Mouse (Mus musculus): ENCODE data around the gene Rnf227. TPM values are rescaled to one million over a fixed set of nuclear protein-coding genes. Genes with fewer than 3 reads are reported as not detected.

Gene Rnf227
- total and polyA plus RNA-seq, 3 experiments, result 0.21 to 0.30 TPM; not detected in 1

- DNase-seq (ENCODE audit: extremely low read depth), result no peak
- peaks cover 2 to 12% of the 10 kb centered on the region in 2 experiments; a peak in 3 of 4 replicates for H3K4me1 ChIP-seq (ENCODE audit: control insufficient read depth in 1 of 2, insufficient read depth in 2 of 2)
- no peak for TF ChIP-seq NRF1 (IDR thresholded peaks at IDR 0.05; ENCODE audit: low read depth, low read length)
- TF ChIP-seq CTCF (conservative IDR thresholded peaks at IDR 0.05 in 1 of 2, IDR thresholded peaks at IDR 0.05 in 1 of 2; ENCODE audit: low read depth in 2 of 2, low read length in 2 of 2), result no peak
- no peak for TF ChIP-seq JUN (IDR thresholded peaks at IDR 0.05; ENCODE audit: insufficient read depth, low read depth, low read length)
- no peak for TF ChIP-seq KAT2A (IDR thresholded peaks at IDR 0.05; ENCODE audit: insufficient replicate concordance, low read length)
- TF ChIP-seq POLR2A (IDR thresholded peaks at IDR 0.05; ENCODE audit: low read depth, low read length), result no peak
- TF ChIP-seq UBTF (IDR thresholded peaks at IDR 0.05; ENCODE audit: low read depth, low read length), result no peak
- TF ChIP-seq NELFE (IDR thresholded peaks at IDR 0.05; ENCODE audit: low read depth, low read length), result no peak
- TF ChIP-seq MEF2A (IDR thresholded peaks at IDR 0.05; ENCODE audit: borderline replicate concordance, low read depth, low read length), result no peak
- TF ChIP-seq USF2 (conservative IDR thresholded peaks at IDR 0.05; ENCODE audit: low read depth, low read length), result no peak
- no peak for TF ChIP-seq CHD1 (IDR thresholded peaks at IDR 0.05; ENCODE audit: low read depth, low read length)
- H3K27me3 ChIP-seq (replicated peaks), result no peaks in the 10 kb centered on the region
- no peak overlapping the region for H3K27ac ChIP-seq (ENCODE audit: insufficient read depth, low read depth)
- in situ Hi-C loops (cut with MboI; ENCODE audit: low pct_ligation_motif_present, low pct_unique_long_range_greater_than_20kb, low sequenced_read_pairs) (no loop called here), dilution Hi-C loops (cut with MboI; ENCODE audit: extremely low pct_ligation_motif_present, extremely low pct_unique_long_range_greater_than_20kb, low sequenced_read_pairs) (no loop called here)
- H3K4me2 ChIP-seq (ENCODE audit: insufficient read depth, low read depth, poor library complexity, severe bottlenecking), result no peak overlapping the region
- H3K4me3 ChIP-seq (replicated peaks in 1 of 3; ENCODE audit: low read depth in 2 of 3, low read length in 2 of 3, poor library complexity in 1 of 3), result no peak overlapping the region
- H3K9ac ChIP-seq (ENCODE audit: insufficient read depth, low read depth), result no peak overlapping the region
- peaks cover 63 to 91% of the 10 kb centered on the region in 2 experiments for H3K36me3 ChIP-seq (replicated peaks in 1 of 2; ENCODE audit: control insufficient read depth in 1 of 2, insufficient read depth in 1 of 2, low read length in 1 of 2)
- no peaks in the 10 kb centered on the region for H3K9me3 ChIP-seq (replicated peaks; ENCODE audit: low read length)
- no peaks in the 10 kb centered on the region for H3K79me2 ChIP-seq (replicated peaks; ENCODE audit: control insufficient read depth, extremely low read depth, insufficient read depth, poor library complexity, severe bottlenecking)
Observed at GRCm38 (mm10) chr11:69306039-69306438, 34.2 kb upstream of the Rnf227 start.

GRCm38 (mm10) chr11:69311266-69311665 lies 29.0 kb upstream of the Rnf227 start:
- Histone ChIP-seq H3K27me3 (replicated peaks) (no peaks in the 10 kb centered on the region), H3K36me3 (replicated peaks in 1 of 2; ENCODE audit: control insufficient read depth in 1 of 2, insufficient read depth in 1 of 2, low read length in 1 of 2) (peaks cover 64 to 94% of the 10 kb centered on the region in 2 experiments), H3K9ac (ENCODE audit: insufficient read depth, low read depth) (no peak overlapping the region), H3K79me2 (replicated peaks; ENCODE audit: control insufficient read depth, extremely low read depth, insufficient read depth, poor library complexity, severe bottlenecking) (no peaks in the 10 kb centered on the region), H3K27ac (ENCODE audit: insufficient read depth, low read depth) (no peak overlapping the region), H3K4me2 (ENCODE audit: insufficient read depth, low read depth, poor library complexity, severe bottlenecking) (no peak overlapping the region), H3K4me3 (replicated peaks in 1 of 3; ENCODE audit: low read depth in 2 of 3, low read length in 2 of 3, poor library complexity in 1 of 3) (no peak overlapping the region), H3K4me1 (ENCODE audit: control insufficient read depth in 1 of 2, insufficient read depth in 2 of 2) (no peaks in the 10 kb centered on the region; a peak in 1 of 4 replicates), H3K9me3 (replicated peaks; ENCODE audit: low read length) (no peaks in the 10 kb centered on the region)
- in situ Hi-C loops (cut with MboI; ENCODE audit: low pct_ligation_motif_present, low pct_unique_long_range_greater_than_20kb, low sequenced_read_pairs), result no loop called here
- no peak for DNase-seq (ENCODE audit: extremely low read depth)
- dilution Hi-C loops (cut with MboI; ENCODE audit: extremely low pct_ligation_motif_present, extremely low pct_unique_long_range_greater_than_20kb, low sequenced_read_pairs), result no loop called here
- TF ChIP-seq ZC3H11A (IDR thresholded peaks at IDR 0.05; ENCODE audit: low read depth, low read length) (no peak), NRF1 (IDR thresholded peaks at IDR 0.05; ENCODE audit: low read depth, low read length) (no peak), ZKSCAN1 (IDR thresholded peaks at IDR 0.05; ENCODE audit: borderline replicate concordance, low read depth, low read length) (no peak), RAD21 (IDR thresholded peaks at IDR 0.05; ENCODE audit: low read depth, low read length) (no peak), ELF1 (IDR thresholded peaks at IDR 0.05; ENCODE audit: low read depth, low read length) (no peak), MYC (IDR thresholded peaks at IDR 0.05; ENCODE audit: low read depth, low read length) (no peak)

Data from CH12.LX (cell line).